Mouse (Mus musculus): Measurements from ENCODE around the gene Upf3b.
"Not testable (repeated sequence)": the region's sequence is repeated elsewhere in the genome, so short reads cannot be mapped to it uniquely, and the experiment has no call there.

DNA sequence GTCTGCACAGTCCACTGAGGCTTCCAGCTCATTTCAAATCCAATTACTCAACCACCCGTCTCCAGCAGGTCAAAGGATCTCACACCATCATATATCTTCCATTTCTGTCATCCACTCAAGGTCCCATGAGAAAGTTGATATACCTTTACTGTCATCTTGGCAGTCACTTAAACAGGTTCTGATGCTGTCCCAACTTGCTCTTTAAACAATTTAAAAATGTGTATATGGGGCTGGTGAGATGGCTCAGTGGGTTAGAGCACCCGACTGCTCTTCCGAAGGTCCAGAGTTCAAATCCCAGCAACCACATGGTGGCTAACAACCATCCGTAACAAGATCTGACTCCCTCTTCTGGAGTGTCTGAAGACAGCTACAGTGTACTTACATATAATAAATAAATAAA is 29.8 kb downstream of the Upf3b start:
- not testable (repeated sequence) for TF ChIP-seq CTCF (IDR thresholded peaks at IDR 0.05; ENCODE audit: control insufficient read depth, insufficient read depth, low read length); POLR2A (IDR thresholded peaks at IDR 0.05; ENCODE audit: borderline replicate concordance, control insufficient read depth, low read depth, low read length)
